Mouse (Mus musculus): ENCODE data around the gene Btbd11. TPM values are rescaled to one million over a fixed set of nuclear protein-coding genes. Genes with fewer than 3 reads are reported as not detected.

The Btbd11 gene
- polyA plus RNA-seq, 1 experiment from 2014 or later = 0.47 TPM

- H3K27ac ChIP-seq (ENCODE audit: low read depth) = no peak overlapping the region
- H3K9me3 ChIP-seq (ENCODE audit: low read length) = no peaks in the 10 kb centered on the region
- DNase-seq = no peak
- H3K4me1 ChIP-seq (ENCODE audit: insufficient read depth) = no peaks in the 10 kb centered on the region
- no peaks in the 10 kb centered on the region for H3K27me3 ChIP-seq (ENCODE audit: insufficient read depth, low read length)
- 48% methylated on average over 6 of the region's 6 CpGs for WGBS (ENCODE audit: insufficient replicate concordance)
- no peak for TF ChIP-seq EP300 (IDR thresholded peaks at IDR 0.05; ENCODE audit: low read depth)
- no peak for TF ChIP-seq CTCF (IDR thresholded peaks at IDR 0.05; ENCODE audit: low read depth)
- no peak for ATAC-seq
- H3K4me2 ChIP-seq (ENCODE audit: low read depth, low read length) = no peak overlapping the region
- H3K4me3 ChIP-seq (ENCODE audit: low read depth, low read length) = no peak overlapping the region
- no peak overlapping the region for H3K9ac ChIP-seq (replicated peaks)
- no peaks in the 10 kb centered on the region for H3K36me3 ChIP-seq (replicated peaks; ENCODE audit: insufficient read depth, low read length)
Measured at GRCm38 (mm10) chr10:85591986-85592385, 205.4 kb downstream of the Btbd11 start.

- ATAC-seq = no peak
- no peaks in the 10 kb centered on the region for H3K4me1 ChIP-seq (ENCODE audit: insufficient read depth)
Measured at GRCm38 (mm10) chr10:85596301-85596700, 209.7 kb downstream of the Btbd11 start.

DNA sequence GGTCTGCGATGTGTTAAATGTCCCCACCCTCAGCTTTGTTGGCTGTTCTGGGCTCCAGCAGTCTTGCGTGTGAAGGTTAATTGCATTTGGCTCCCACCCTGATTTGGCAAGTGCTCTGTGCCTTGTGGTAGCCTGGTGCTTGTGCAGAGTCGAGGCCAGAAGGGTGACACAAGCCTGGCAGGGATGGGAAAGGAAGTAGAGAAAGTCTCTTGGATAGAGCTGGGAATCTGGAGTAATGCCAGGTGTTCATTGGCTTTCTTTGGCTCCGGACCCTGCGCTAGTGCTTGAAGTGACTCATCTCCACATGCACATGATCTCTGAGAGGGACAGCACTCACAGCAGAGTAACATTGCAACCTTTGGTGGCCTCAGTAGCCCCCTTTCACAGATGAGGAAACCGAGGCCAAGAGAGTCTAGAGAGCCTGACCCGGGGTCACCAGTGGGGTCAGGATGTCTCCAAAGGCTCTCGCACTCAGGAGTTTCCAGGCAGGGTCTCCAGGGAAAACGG is 211.5 kb downstream of the Btbd11 start:
- H3K4me3 ChIP-seq (ENCODE audit: low read depth, low read length) = no peak overlapping the region
- peak overlapping the region; percentile 58; the same call in 1 of the 2 replicates for H3K4me2 ChIP-seq (ENCODE audit: low read depth, low read length)
- H3K36me3 ChIP-seq (replicated peaks; ENCODE audit: insufficient read depth, low read length) = no peaks in the 10 kb centered on the region
- H3K4me1 ChIP-seq (ENCODE audit: insufficient read depth) = no peaks in the 10 kb centered on the region
- DNase-seq = no peak
- 40% methylated on average over 9 of the region's 9 CpGs for WGBS (ENCODE audit: insufficient replicate concordance)
- TF ChIP-seq CTCF (IDR thresholded peaks at IDR 0.05; ENCODE audit: low read depth) (no peak), EP300 (IDR thresholded peaks at IDR 0.05; ENCODE audit: low read depth) (no peak)
- H3K27ac ChIP-seq (ENCODE audit: low read depth) = no peak overlapping the region
- peaks cover 20% of the 10 kb centered on the region for H3K27me3 ChIP-seq (ENCODE audit: insufficient read depth, low read length)
- no peak overlapping the region for H3K9ac ChIP-seq (replicated peaks)
- no peaks in the 10 kb centered on the region for H3K9me3 ChIP-seq (ENCODE audit: low read length)
- no peak for ATAC-seq

More at GRCm38 (mm10) chr10:85596301-85596700, 209.7 kb downstream of the Btbd11 start:
- Histone ChIP-seq H3K9me3 (ENCODE audit: low read length) (no peaks in the 10 kb centered on the region), H3K27ac (ENCODE audit: low read depth) (no peak overlapping the region), H3K36me3 (replicated peaks; ENCODE audit: insufficient read depth, low read length) (no peaks in the 10 kb centered on the region), H3K4me2 (ENCODE audit: low read depth, low read length) (no peak overlapping the region), H3K9ac (replicated peaks) (no peak overlapping the region), H3K27me3 (ENCODE audit: insufficient read depth, low read length) (peaks cover 20% of the 10 kb centered on the region), H3K4me3 (ENCODE audit: low read depth, low read length) (no peak overlapping the region)
- no peak for DNase-seq
- TF ChIP-seq EP300 (IDR thresholded peaks at IDR 0.05; ENCODE audit: low read depth) (no peak), CTCF (IDR thresholded peaks at IDR 0.05; ENCODE audit: low read depth) (no peak)
- WGBS (ENCODE audit: insufficient replicate concordance) = 74% methylated on average over 5 of the region's 5 CpGs

GRCm38 (mm10) chr10:85598603-85599542 is 212.3 kb downstream of the Btbd11 start:
- no peaks in the 10 kb centered on the region for H3K4me1 ChIP-seq (ENCODE audit: insufficient read depth)
- H3K9ac ChIP-seq (replicated peaks) = no peak overlapping the region
- ATAC-seq = no peak
- H3K27ac ChIP-seq (ENCODE audit: low read depth) = no peak overlapping the region
- DNase-seq = no peak
- no peak overlapping the region for H3K4me3 ChIP-seq (ENCODE audit: low read depth, low read length)
- 3% methylated on average over 41 of the region's 41 CpGs for WGBS (ENCODE audit: insufficient replicate concordance)
- H3K36me3 ChIP-seq (replicated peaks; ENCODE audit: insufficient read depth, low read length) = no peaks in the 10 kb centered on the region
- TF ChIP-seq CTCF (IDR thresholded peaks at IDR 0.05; ENCODE audit: low read depth) (no peak), EP300 (IDR thresholded peaks at IDR 0.05; ENCODE audit: low read depth) (no peak)
- H3K27me3 ChIP-seq (ENCODE audit: insufficient read depth, low read length) = peaks cover 20% of the 10 kb centered on the region
- H3K4me2 ChIP-seq (ENCODE audit: low read depth, low read length) = peak overlapping the region; percentile 58
- no peaks in the 10 kb centered on the region for H3K9me3 ChIP-seq (ENCODE audit: low read length)

- WGBS (ENCODE audit: insufficient replicate concordance) = 73% methylated on average over 11 of the region's 11 CpGs
- TF ChIP-seq CTCF (IDR thresholded peaks at IDR 0.05; ENCODE audit: low read depth) = no peak
- no peak for TF ChIP-seq EP300 (IDR thresholded peaks at IDR 0.05; ENCODE audit: low read depth)
- ATAC-seq (no peak), DNase-seq (no peak)
- Histone ChIP-seq H3K4me2 (ENCODE audit: low read depth, low read length) (no peak overlapping the region), H3K9ac (replicated peaks) (no peak overlapping the region), H3K9me3 (ENCODE audit: low read length) (no peaks in the 10 kb centered on the region), H3K4me3 (ENCODE audit: low read depth, low read length) (no peak overlapping the region), H3K27me3 (ENCODE audit: insufficient read depth, low read length) (peaks cover 20% of the 10 kb centered on the region), H3K4me1 (ENCODE audit: insufficient read depth) (no peaks in the 10 kb centered on the region), H3K36me3 (replicated peaks; ENCODE audit: insufficient read depth, low read length) (no peaks in the 10 kb centered on the region), H3K27ac (ENCODE audit: low read depth) (no peak overlapping the region)
Measured at GRCm38 (mm10) chr10:85602546-85602945, 215.9 kb downstream of the Btbd11 start.

DNA sequence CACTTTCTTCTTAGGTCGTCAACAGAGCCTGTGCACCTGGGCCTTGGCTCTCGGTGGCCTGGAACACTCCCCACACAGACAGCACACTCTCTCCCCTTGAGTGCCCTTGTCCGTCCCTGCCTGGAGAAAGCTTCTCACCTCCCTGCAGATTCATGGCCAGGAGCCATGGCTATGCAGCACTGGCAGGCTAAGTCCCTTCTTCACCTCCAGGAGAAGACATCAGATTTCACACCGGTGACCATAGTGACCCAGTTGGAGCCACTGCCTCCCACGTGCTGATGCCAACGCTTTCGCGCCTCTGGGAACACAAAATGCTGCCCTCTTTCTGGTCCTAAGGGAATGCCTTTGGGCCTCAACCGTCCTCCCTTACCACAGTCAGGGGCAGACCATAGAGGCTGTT is 217.9 kb downstream of the Btbd11 start:
- H3K27ac ChIP-seq (ENCODE audit: low read depth) = no peak overlapping the region
- DNase-seq (no peak), ATAC-seq (no peak)
- no peak overlapping the region for H3K4me3 ChIP-seq (ENCODE audit: low read depth, low read length)
- no peaks in the 10 kb centered on the region for H3K4me1 ChIP-seq (ENCODE audit: insufficient read depth)
- no peaks in the 10 kb centered on the region for H3K36me3 ChIP-seq (replicated peaks; ENCODE audit: insufficient read depth, low read length)
- 0 out of 2 replicates have a peak, but pooled peaks cover 4% of the 10 kb centered on the region for H3K27me3 ChIP-seq (ENCODE audit: insufficient read depth, low read length)
- no peak overlapping the region for H3K9ac ChIP-seq (replicated peaks)
- WGBS (ENCODE audit: insufficient replicate concordance) = 73% methylated on average over 9 of the region's 9 CpGs
- TF ChIP-seq EP300 (IDR thresholded peaks at IDR 0.05; ENCODE audit: low read depth) = no peak
- TF ChIP-seq CTCF (IDR thresholded peaks at IDR 0.05; ENCODE audit: low read depth) = no peak
- no peaks in the 10 kb centered on the region for H3K9me3 ChIP-seq (ENCODE audit: low read length)
- no peak overlapping the region for H3K4me2 ChIP-seq (ENCODE audit: low read depth, low read length)
